ENCODE assay signal across 12 mouse cellular contexts in genomic region chr9:109128211-109128610, GRCm38 (mm10). TPM values are rescaled to one million over a fixed set of nuclear protein-coding genes. Genes with fewer than 3 reads are reported as not detected.
DNase-seq lines count a peak whose midpoint lies in the region; ATAC-seq and TF ChIP-seq lines count a peak whose summit lies in the region.
"Had no signal": no experiment of that assay in that cellular context is flagged by ENCODE, and none has a peak within 500 bp of the region (broad histone marks: within the 10 kb centered on the region; RNA-seq: fewer than 3 reads in every experiment).

No protein-coding gene starts in this region.

- H3K4me2 ChIP-seq in limb, embryonic 11.5 days (ENCODE audit: low read depth, severe bottlenecking), result no peak overlapping the region
- H3K4me2 ChIP-seq: midbrain, embryonic 15.5 days had no signal

- no peak for ATAC-seq in limb, embryonic 11.5 days (ENCODE audit: insufficient number of reproducible peaks, low FRiP score, low TSS enrichment, low read depth)
- ATAC-seq in erythroblast, adult 5-6 weeks (replicated peaks; ENCODE audit: low FRiP score, poor library complexity, severe bottlenecking), result no peak
- ATAC-seq in cerebellum, adult (ENCODE audit: insufficient number of reproducible peaks, low FRiP score, low TSS enrichment), result no peak
- ATAC-seq: activated CD4-positive, CD25-positive, alpha-beta regulatory T cell, adult 4 months; midbrain, embryonic 15.5 days had no signal

- no peaks in the 10 kb centered on the region for H3K4me1 ChIP-seq in limb, embryonic 11.5 days (ENCODE audit: control insufficient read depth, insufficient read depth, low read length)
- no peaks in the 10 kb centered on the region; the same call in 1 of the 2 replicates for H3K4me1 ChIP-seq in limb, embryonic 10.5 days
- H3K4me1 ChIP-seq: midbrain, embryonic 15.5 days had no signal

- H3K27ac ChIP-seq in gastrocnemius, adult 2 months, result no peak overlapping the region
- no peak overlapping the region for H3K27ac ChIP-seq in limb, embryonic 11.5 days (replicated peaks; ENCODE audit: low read depth, low read length)
- no peak overlapping the region for H3K27ac ChIP-seq in limb, embryonic 10.5 days
- H3K27ac ChIP-seq: midbrain, embryonic 15.5 days had no signal

- no peaks in the 10 kb centered on the region for H3K27me3 ChIP-seq in limb, embryonic 11.5 days (ENCODE audit: control insufficient read depth, insufficient read depth, low read length)
- no peaks in the 10 kb centered on the region for H3K27me3 ChIP-seq in limb, embryonic 10.5 days (ENCODE audit: low read depth, poor library complexity, severe bottlenecking)
- H3K27me3 ChIP-seq: midbrain, embryonic 15.5 days had no signal

- H3K9me3 ChIP-seq in limb, embryonic 11.5 days (ENCODE audit: control insufficient read depth, low read length), result no peaks in the 10 kb centered on the region
- H3K9me3 ChIP-seq in limb, embryonic 10.5 days (replicated peaks), result no peaks in the 10 kb centered on the region
- H3K9me3 ChIP-seq: midbrain, embryonic 15.5 days had no signal

- DNase-seq in gastrocnemius, adult 2 months, result no peak
- no peak for DNase-seq in gastrocnemius, postnatal 4 days (ENCODE audit: low spot score in 2 of 2)
- DNase-seq in limb, embryonic 11.5 days (ENCODE audit: low spot score), result peak; percentile 58
- no peak for DNase-seq in limb, embryonic 10.5 days (ENCODE audit: low spot score)
- DNase-seq in ES-CJ7 (ENCODE audit: low read depth, low spot score), result peak; percentile 23
- DNase-seq in embryo, embryonic 11.5 days (ENCODE audit: low read depth, low spot score), result peak; percentile 11

- H3K9ac ChIP-seq in limb, embryonic 11.5 days (ENCODE audit: low read length), result no peak overlapping the region
- H3K9ac ChIP-seq: midbrain, embryonic 15.5 days had no signal

- WGBS in limb, embryonic 11.5 days, result 58% methylated on average over 3 of the region's 3 CpGs
- 64% methylated on average over 3 of the region's 3 CpGs for WGBS in limb, embryonic 10.5 days

- peak; percentile 55 for TF ChIP-seq CTCF in gastrocnemius, adult 2 months (IDR thresholded peaks at IDR 0.05)

- no peak overlapping the region for H3K4me3 ChIP-seq in gastrocnemius, adult 2 months
- H3K4me3 ChIP-seq in limb, embryonic 11.5 days (ENCODE audit: low read depth, low read length), result no peak overlapping the region
- H3K4me3 ChIP-seq in limb, embryonic 10.5 days, result no peak overlapping the region
- H3K4me3 ChIP-seq: midbrain, embryonic 15.5 days had no signal

- intact Hi-C loops in gastrocnemius, adult 2 months (cut with DNase I), result no loop called here

- H3K36me3 ChIP-seq in limb, embryonic 11.5 days (ENCODE audit: control insufficient read depth, insufficient read depth, low read length), result no peaks in the 10 kb centered on the region
- H3K36me3 ChIP-seq in limb, embryonic 10.5 days, result no peaks in the 10 kb centered on the region
- H3K36me3 ChIP-seq: midbrain, embryonic 15.5 days had no signal

RNA-seq across cellular contexts. Expression of gene Plxnb1, which starts 33.0 kb away (rescaled TPM):
- total RNA-seq in gastrocnemius, adult 2 months (2021), result 1 to 10 TPM in 1 of 2 experiments, under 1 TPM in 1; 0.54 to 1.1 TPM
- 1 to 10 TPM; 8.4 to 9.8 TPM for total RNA-seq in gastrocnemius, postnatal 4 days (2021)
- polyA plus RNA-seq in limb, embryonic 11.5 days (2014; fragmentation: Nextera tagmentation; extraction: Ambion mirVana), result 13.7 and 15.2 TPM in 2 replicates
- 18.6 and 23.7 TPM in 2 replicates for polyA plus RNA-seq in limb, embryonic 10.5 days (2016; fragmentation: Nextera tagmentation; extraction: Ambion mirVana)
- total RNA-seq in erythroblast, adult 5-6 weeks (2015; ENCODE audit: low replicate concordance), result not detected in 2 replicates
- total RNA-seq in erythroblast, adult 5-6 weeks (2017; ENCODE audit: low replicate concordance), result not detected in 2 replicates

RNA-seq across cellular contexts. Expression of gene Fbxw21, which starts 33.6 kb away (rescaled TPM):
- total RNA-seq in gastrocnemius, adult 2 months (2021), result not detected
- not detected for total RNA-seq in gastrocnemius, postnatal 4 days (2021)
- polyA plus RNA-seq in limb, embryonic 11.5 days (2014; fragmentation: Nextera tagmentation; extraction: Ambion mirVana), result not detected in 2 replicates
- polyA plus RNA-seq in limb, embryonic 10.5 days (2016; fragmentation: Nextera tagmentation; extraction: Ambion mirVana), result not detected in 2 replicates
- not detected in 2 replicates for total RNA-seq in erythroblast, adult 5-6 weeks (2015; ENCODE audit: low replicate concordance)
- total RNA-seq in erythroblast, adult 5-6 weeks (2017; ENCODE audit: low replicate concordance), result 0.28 TPM in 1 of 2 replicates, not detected in the other
- polyA plus RNA-seq: activated CD4-positive, CD25-positive, alpha-beta regulatory T cell, adult 4 months; large intestine, adult 2 months; midbrain, embryonic 15.5 days; spleen, adult 2 months had no signal

RNA-seq across cellular contexts. Expression of gene Tma7, which starts 45.8 kb away (rescaled TPM):
- 100 to 1,000 TPM; 316 to 321 TPM for total RNA-seq in gastrocnemius, adult 2 months (2021)
- 100 to 1,000 TPM; 186 to 241 TPM for total RNA-seq in gastrocnemius, postnatal 4 days (2021)
- polyA plus RNA-seq in limb, embryonic 11.5 days (2014; fragmentation: Nextera tagmentation; extraction: Ambion mirVana), result 864 and 871 TPM in 2 replicates
- polyA plus RNA-seq in limb, embryonic 10.5 days (2016; fragmentation: Nextera tagmentation; extraction: Ambion mirVana), result 805 and 864 TPM in 2 replicates
- 104 and 108 TPM in 2 replicates for total RNA-seq in erythroblast, adult 5-6 weeks (2015; ENCODE audit: low replicate concordance)
- 44.6 and 57.0 TPM in 2 replicates for total RNA-seq in erythroblast, adult 5-6 weeks (2017; ENCODE audit: low replicate concordance)

RNA-seq across cellular contexts. Expression of gene Ccdc51, which starts 45.9 kb away (rescaled TPM):
- 1 to 10 TPM; 6.5 to 7.9 TPM for total RNA-seq in gastrocnemius, adult 2 months (2021)
- total RNA-seq in gastrocnemius, postnatal 4 days (2021), result 1 to 10 TPM; 8.6 to 9.1 TPM
- polyA plus RNA-seq in limb, embryonic 11.5 days (2014; fragmentation: Nextera tagmentation; extraction: Ambion mirVana), result 13.9 and 14.9 TPM in 2 replicates
- polyA plus RNA-seq in limb, embryonic 10.5 days (2016; fragmentation: Nextera tagmentation; extraction: Ambion mirVana), result 13.6 and 14.1 TPM in 2 replicates
- 2.5 TPM in 1 of 2 replicates, not detected in the other for total RNA-seq in erythroblast, adult 5-6 weeks (2015; ENCODE audit: low replicate concordance)
- total RNA-seq in erythroblast, adult 5-6 weeks (2017; ENCODE audit: low replicate concordance), result 3.7 and 4.3 TPM in 2 replicates

RNA-seq across cellular contexts. Expression of gene Atrip, which starts 54.3 kb away (rescaled TPM):
- total RNA-seq in gastrocnemius, adult 2 months (2021), result 1 to 10 TPM; 8.0 to 8.5 TPM
- 10 to 100 TPM; 10.4 to 13.5 TPM for total RNA-seq in gastrocnemius, postnatal 4 days (2021)
- 28.4 and 30.6 TPM in 2 replicates for polyA plus RNA-seq in limb, embryonic 11.5 days (2014; fragmentation: Nextera tagmentation; extraction: Ambion mirVana)
- polyA plus RNA-seq in limb, embryonic 10.5 days (2016; fragmentation: Nextera tagmentation; extraction: Ambion mirVana), result 35.3 and 36.8 TPM in 2 replicates
- total RNA-seq in erythroblast, adult 5-6 weeks (2015; ENCODE audit: low replicate concordance), result 4.2 TPM in 1 of 2 replicates, not detected in the other
- total RNA-seq in erythroblast, adult 5-6 weeks (2017; ENCODE audit: low replicate concordance), result 4.8 and 10.6 TPM in 2 replicates

Comparison
In these comparisons a context has a peak if more than half of its experiments do, and no peak if none do; other contexts are left out.
1. DNase-seq: peak in limb, embryonic 11.5 days (single experiment), ES-CJ7 (single experiment) and embryo, embryonic 11.5 days (single experiment); none in gastrocnemius, adult 2 months (single experiment), gastrocnemius, postnatal 4 days (0 of 2) and limb, embryonic 10.5 days (single experiment).
2. RNA of gene Plxnb1, which starts 33.0 kb away (total RNA-seq): 8.4 to 9.8 TPM in gastrocnemius, postnatal 4 days; 0.54 to 1.1 TPM in gastrocnemius, adult 2 months and not detected in erythroblast, adult 5-6 weeks; every median in the first group is over 4 times any median in the second.